Mouse (Mus musculus) heart, embryonic 15.5 days (tissue): ENCODE results near the gene Nxph4. TPM values are rescaled to one million over a fixed set of nuclear protein-coding genes. Genes with fewer than 3 reads are reported as not detected.
A peak's percentile ranks its signal among the peaks of the same experiment; 100 is the strongest.

Experiments
- ATAC-seq: fragments of 200-750 bp; cut with Nextera tagmentation; replicated peaks from 2 replicates; pipeline ENCODE4 v1.8.0; 2017; ENCODE audit warnings: low read depth, moderate TSS enrichment; ENCODE audit not compliant: insufficient number of reproducible peaks, insufficient read depth, low FRiP score
- H3K27ac ChIP-seq: fragments of 300-500 bp; sonication (generic); 2 replicates; pipeline ENCODE4 v1.5.1; 2015; ENCODE audit warnings: mild to moderate bottlenecking, inconsistent platforms
- H3K27me3 ChIP-seq: fragments of 300-500 bp; sonication (generic); 2 replicates; pipeline ENCODE4 v1.6.1; 2015; ENCODE audit warnings: inconsistent platforms
- H3K36me3 ChIP-seq: fragments of 300-500 bp; sonication (generic); 2 replicates; pipeline ENCODE4 v1.6.1; 2015; ENCODE audit warnings: mild to moderate bottlenecking, inconsistent platforms
- H3K4me1 ChIP-seq: fragments of 300-500 bp; sonication (generic); replicated peaks from 2 replicates; pipeline ENCODE4 v1.6.1; 2015; ENCODE audit warnings: inconsistent platforms
- H3K4me2 ChIP-seq: fragments of 300-500 bp; sonication (generic); 2 replicates; pipeline ENCODE4 v1.6.1; 2015; ENCODE audit warnings: inconsistent platforms, mild to moderate bottlenecking, moderate library complexity
- H3K4me3 ChIP-seq: fragments of 300-500 bp; sonication (generic); 2 replicates; pipeline ENCODE4 v1.5.1; 2015; ENCODE audit warnings: mild to moderate bottlenecking, inconsistent platforms
- H3K9ac ChIP-seq: fragments of 300-500 bp; sonication (generic); 2 replicates; pipeline ENCODE4 v1.6.1; 2015; ENCODE audit warnings: mild to moderate bottlenecking, inconsistent platforms
- H3K9me3 ChIP-seq: fragments of 300-500 bp; sonication (generic); replicated peaks from 2 replicates; pipeline ENCODE4 v1.6.1; 2016; ENCODE audit warnings: inconsistent platforms
- WGBS: fragments of 180-500 bp; shearing (Covaris S2); methylation state at CpG from one replicate; pipeline ENCODE4 v1.1.7; 2015; ENCODE audit warnings: mixed read lengths; 5-methylcytosine and 5-hydroxymethylcytosine counted together
- polyA plus RNA-seq: library from polyadenylated mRNA; unstranded; fragments of >200 nt; fragmentation: Nextera tagmentation; extraction: Ambion mirVana; gene quantifications from 2 replicates; pipeline ENCODE4 v1.2.1, GENCODE M21; 2015

Gene Nxph4
- polyA plus RNA-seq, 1 experiment from 2014 or later: 1.2 TPM

DNA sequence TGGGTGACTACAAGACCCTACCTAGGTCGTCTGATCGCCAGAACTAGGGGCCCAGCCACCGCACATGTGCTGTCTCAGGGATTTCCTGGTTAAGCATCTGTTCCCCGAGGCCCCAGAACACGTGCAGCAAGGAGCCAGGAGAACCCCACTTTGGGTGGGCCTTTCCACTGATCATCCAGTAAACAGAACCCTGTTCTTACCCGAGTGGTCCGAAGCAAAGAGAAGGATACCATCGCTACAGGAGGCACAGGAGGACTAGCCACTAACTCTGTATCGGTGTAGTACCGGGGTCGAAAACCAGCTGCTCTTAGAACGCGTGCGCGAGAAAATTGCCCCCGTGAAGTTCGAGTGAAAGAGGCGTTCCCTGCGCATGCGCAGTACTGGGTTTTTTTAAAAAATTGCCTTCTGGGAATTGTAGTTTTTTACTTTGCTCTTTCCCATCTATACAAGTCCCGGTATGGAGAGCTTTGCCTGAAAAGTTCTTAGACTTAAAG, 12.2 kb downstream of the Nxph4 start, which contains the start of gene Shmt2:
Gene Shmt2, minus strand, starts transcription at position 357 of the 494 bp plus-strand sequence.
- H3K4me3 ChIP-seq: peak within 1 kb of the TSS; percentile 76
- peaks cover 39% of the 10 kb centered on the region for H3K4me1 ChIP-seq
- 0 out of 2 replicates have a peak within 1 kb of the TSS, but pooled peaks have one; percentile 47 for H3K27ac ChIP-seq
- peak; percentile 49; the same call in 1 of the 2 replicates for ATAC-seq
- H3K27me3 ChIP-seq: peaks cover 42% of the 10 kb centered on the region
- peak within 1 kb of the TSS; percentile 71 for H3K9ac ChIP-seq
- under 1% methylated on average over 21 of the region's 21 CpGs for WGBS
- H3K9me3 ChIP-seq: no peaks in the 10 kb centered on the region
- peaks cover 24% of the 10 kb centered on the region for H3K36me3 ChIP-seq
- peak within 1 kb of the TSS; percentile 94 for H3K4me2 ChIP-seq

DNA sequence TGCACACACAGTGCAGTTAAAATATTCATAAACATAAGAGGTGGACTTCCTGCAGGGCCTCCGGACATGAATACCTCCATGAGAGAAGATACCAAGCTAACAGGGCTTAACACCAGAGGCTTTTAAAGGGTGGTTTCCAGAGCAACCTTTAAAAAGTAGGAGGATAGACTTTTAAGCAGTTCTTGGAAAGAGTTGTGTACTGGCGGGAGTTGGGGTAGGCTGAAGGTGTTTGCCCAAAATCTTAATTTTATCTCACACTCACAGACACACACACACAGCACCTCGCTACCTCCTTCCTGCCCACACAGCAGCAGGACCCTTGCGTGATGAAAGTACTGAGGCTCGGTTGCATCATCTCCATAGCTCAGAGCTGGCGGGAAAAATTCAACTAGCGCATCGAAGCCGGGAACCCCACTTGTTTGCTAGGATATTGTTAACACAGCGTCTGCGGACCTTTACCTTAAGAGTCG, 12.7 kb downstream of the Nxph4 start:
- H3K9me3 ChIP-seq: no peaks in the 10 kb centered on the region
- no peak for ATAC-seq
- H3K27me3 ChIP-seq: peaks cover 37% of the 10 kb centered on the region
- H3K36me3 ChIP-seq: peaks cover 24% of the 10 kb centered on the region
- WGBS: 5% methylated on average over 12 of the region's 12 CpGs
- H3K4me1 ChIP-seq: peaks cover 41% of the 10 kb centered on the region
- peak overlapping the region; percentile 76 for H3K4me3 ChIP-seq
- H3K27ac ChIP-seq: 0 out of 2 replicates have a peak overlapping the region, but pooled peaks have one; percentile 47
- H3K4me2 ChIP-seq: peak overlapping the region; percentile 94
- peak overlapping the region; percentile 71 for H3K9ac ChIP-seq

DNA sequence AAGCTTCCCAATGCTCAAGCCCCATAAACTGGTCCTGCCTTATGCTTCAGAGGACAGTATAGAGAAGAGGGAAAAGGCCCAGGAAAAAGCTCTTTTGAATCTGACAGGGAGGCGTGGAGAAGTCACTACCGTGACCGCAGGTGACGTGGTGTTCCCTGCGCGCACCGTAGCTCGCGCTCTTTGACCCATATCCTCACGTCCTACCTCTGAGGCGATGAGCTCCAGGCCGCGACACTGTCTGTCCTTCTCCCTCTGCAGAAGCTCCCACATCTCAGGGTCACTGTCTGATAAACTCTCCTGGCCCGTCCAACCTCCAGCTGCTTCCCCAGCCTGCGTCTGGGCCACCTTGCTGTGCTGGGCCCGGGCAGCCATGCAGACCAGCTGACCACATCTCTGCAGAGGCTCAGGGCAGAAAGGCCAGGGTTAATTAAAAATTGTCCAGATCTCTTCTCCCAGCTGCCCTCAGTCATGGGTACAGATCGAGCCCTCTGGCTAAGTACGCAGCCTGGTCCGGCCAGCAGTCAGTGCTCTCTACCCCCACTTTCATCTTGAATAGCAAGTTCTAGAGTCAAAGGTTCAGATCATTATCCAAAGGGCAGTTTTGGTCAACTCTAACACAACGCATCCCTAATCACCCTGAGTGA, 13.5 kb downstream of the Nxph4 start:
- Histone ChIP-seq H3K27ac (no peak overlapping the region), H3K4me3 (peak overlapping the region; percentile 76)
- 78% methylated on average over 20 of the region's 20 CpGs for WGBS

DNA sequence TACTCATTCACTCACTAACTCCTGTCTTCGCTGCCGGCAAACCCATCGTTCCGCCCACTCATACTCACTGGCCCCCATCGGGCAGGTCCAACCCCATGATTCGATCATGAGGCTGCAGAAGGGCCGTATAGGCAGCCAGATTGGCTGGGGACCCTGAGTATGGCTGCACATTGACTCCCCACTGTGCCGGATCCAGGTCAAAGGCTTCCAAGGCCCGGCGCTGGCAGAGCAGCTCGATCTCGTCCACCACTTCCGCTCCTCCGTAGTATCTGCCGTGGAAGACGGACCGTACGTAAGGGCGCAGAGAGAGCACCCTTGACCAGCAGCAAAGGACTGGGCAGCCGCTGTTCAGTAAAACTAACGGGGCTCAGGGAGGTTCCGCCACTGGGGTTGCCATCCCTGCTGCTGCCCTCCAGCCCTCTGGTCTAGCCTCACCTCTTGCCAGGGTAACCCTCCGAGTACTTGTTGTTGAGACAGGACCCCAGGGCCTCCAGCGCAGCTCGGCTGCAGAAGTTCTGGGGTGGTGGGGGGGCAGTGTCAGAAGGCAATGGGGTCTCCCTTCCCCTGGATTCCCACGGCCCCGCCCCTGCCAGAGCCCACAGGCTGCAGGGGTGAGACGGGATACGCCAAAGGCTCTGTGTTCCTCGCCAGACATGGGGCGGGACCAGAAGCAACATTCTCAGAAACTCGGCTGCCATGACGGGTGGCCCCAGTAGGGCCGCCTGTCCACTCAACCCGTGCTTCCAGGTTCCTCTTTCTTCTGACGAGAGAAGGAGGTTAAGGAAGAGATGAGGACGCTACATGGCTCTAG, 14.3 kb downstream of the Nxph4 start:
- no peaks in the 10 kb centered on the region for H3K9me3 ChIP-seq
- no peak overlapping the region for H3K27ac ChIP-seq
- no peak overlapping the region for H3K4me3 ChIP-seq
- peak overlapping the region; percentile 94; the same call in 1 of the 2 replicates for H3K4me2 ChIP-seq
- ATAC-seq: no peak
- peaks cover 24% of the 10 kb centered on the region for H3K36me3 ChIP-seq
- WGBS: 92% methylated on average over 37 of the region's 37 CpGs
- H3K9ac ChIP-seq: no peak overlapping the region
- peaks cover 43% of the 10 kb centered on the region for H3K4me1 ChIP-seq
- H3K27me3 ChIP-seq: peaks cover 27% of the 10 kb centered on the region

More for the DNA sequence above, 13.5 kb downstream of the Nxph4 start:
- H3K4me2 ChIP-seq: peak overlapping the region; percentile 94
- H3K4me1 ChIP-seq: peaks cover 41% of the 10 kb centered on the region
- H3K9me3 ChIP-seq: no peaks in the 10 kb centered on the region
- peaks cover 29% of the 10 kb centered on the region for H3K27me3 ChIP-seq
- peaks cover 24% of the 10 kb centered on the region for H3K36me3 ChIP-seq
- ATAC-seq: no peak
- peak overlapping the region; percentile 71; the same call in 1 of the 2 replicates for H3K9ac ChIP-seq

DNA sequence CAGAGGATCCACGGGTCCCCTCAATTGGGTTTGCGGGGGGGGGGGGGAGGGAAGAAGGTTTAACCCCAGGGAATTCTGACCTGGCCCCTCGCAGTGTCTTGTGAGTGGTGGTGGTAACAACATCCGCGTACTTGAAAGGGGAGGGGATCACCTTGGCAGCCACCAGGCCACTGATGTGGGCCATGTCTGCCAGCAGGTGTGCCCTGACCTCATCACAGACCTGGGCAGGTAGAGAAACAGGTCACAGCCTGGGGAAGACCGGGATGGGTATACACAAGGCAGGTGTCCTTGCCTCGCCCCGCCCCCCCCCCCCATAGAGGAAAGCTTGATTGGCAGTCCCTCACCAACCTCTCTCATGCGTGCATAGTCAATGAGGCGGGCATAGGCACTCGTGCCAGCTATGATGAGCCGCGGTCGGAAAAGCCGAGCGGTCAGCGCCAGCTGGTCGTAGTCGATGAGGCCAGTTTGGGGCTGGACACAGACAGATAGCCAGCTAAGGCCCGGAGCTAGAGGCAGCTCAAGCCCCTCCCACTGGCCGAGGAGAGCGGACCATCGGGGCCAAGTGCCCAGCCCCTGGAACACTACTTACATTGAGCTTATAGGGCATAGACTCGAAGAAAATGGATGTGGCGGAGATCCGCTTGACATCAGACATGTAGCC, 15.2 kb downstream of the Nxph4 start:
- ATAC-seq: no peak
- H3K27me3 ChIP-seq: peaks cover 27% of the 10 kb centered on the region
- H3K36me3 ChIP-seq: peaks cover 24% of the 10 kb centered on the region

DNA sequence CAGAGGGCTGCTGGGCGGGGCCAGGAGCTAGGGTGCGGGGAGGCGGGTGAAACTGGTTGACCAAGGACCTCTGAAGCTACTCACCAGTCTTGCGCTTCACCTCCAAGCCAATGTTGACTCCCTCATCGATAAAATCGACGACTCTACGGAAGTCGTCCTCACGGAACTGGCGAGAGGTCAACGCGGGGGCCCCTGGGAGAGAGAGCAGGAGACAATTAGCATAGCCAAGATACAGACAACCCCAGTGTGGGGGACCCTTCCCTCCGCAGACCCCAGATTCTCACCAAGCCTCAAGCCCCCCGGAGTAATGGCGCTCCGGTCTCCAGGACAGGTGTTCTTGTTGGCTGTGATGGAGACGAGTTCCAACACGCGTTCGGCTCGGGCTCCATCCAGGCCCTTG, 16.4 kb downstream of the Nxph4 start:
- no peak overlapping the region for H3K9ac ChIP-seq
- no peak overlapping the region for H3K4me2 ChIP-seq
- peaks cover 27% of the 10 kb centered on the region for H3K27me3 ChIP-seq
- WGBS: 93% methylated on average over 22 of the region's 22 CpGs
- no peaks in the 10 kb centered on the region for H3K9me3 ChIP-seq
- no peak overlapping the region for H3K27ac ChIP-seq
- no peak for ATAC-seq
- peaks cover 58% of the 10 kb centered on the region for H3K4me1 ChIP-seq
- no peak overlapping the region for H3K4me3 ChIP-seq
- H3K36me3 ChIP-seq: peaks cover 24% of the 10 kb centered on the region

More for the DNA sequence above, 15.2 kb downstream of the Nxph4 start:
- H3K9ac ChIP-seq: no peak overlapping the region
- H3K27ac ChIP-seq: no peak overlapping the region
- 92% methylated on average over 26 of the region's 26 CpGs for WGBS
- no peak overlapping the region for H3K4me3 ChIP-seq
- no peaks in the 10 kb centered on the region for H3K9me3 ChIP-seq
- no peak overlapping the region for H3K4me2 ChIP-seq
- peaks cover 46% of the 10 kb centered on the region for H3K4me1 ChIP-seq

DNA sequence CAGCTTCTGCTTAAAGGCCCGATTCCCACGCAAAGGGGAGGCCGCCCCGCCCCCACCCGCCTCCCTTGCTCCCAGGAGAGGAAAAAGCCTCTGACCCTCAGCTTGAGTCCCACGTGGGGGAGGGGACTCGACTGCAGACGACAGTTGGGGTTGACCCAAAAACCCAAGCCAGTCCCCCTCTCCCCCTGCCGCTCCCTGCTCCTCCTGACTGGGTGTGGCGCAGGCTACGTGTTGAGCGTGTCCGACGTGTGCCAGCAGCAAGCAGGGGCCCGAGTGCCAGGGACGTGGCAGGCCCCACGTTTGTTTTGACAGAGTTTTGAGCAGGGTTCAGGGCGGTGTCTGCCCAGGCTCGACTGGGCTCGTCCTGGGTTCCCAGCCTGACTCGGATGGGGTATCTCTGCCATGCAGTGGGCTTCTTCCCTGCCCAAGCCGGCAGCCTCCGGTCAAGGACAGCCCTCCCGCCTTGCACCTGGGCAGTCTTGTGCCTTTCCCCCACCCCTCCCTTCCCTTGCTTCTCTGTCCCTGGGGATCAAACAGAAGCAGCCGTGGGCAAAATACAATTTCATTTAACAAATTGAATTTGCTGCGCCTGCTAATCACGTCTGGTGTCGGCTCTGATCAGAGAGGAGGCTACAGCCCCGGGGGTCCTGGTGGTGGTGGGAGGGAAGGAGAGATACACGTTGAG, 17.6 kb downstream of the Nxph4 start:
- WGBS: 12% methylated on average over 30 of the region's 30 CpGs
- Histone ChIP-seq H3K4me1 (peaks cover 66% of the 10 kb centered on the region), H3K27ac (peak overlapping the region; percentile 68)

DNA sequence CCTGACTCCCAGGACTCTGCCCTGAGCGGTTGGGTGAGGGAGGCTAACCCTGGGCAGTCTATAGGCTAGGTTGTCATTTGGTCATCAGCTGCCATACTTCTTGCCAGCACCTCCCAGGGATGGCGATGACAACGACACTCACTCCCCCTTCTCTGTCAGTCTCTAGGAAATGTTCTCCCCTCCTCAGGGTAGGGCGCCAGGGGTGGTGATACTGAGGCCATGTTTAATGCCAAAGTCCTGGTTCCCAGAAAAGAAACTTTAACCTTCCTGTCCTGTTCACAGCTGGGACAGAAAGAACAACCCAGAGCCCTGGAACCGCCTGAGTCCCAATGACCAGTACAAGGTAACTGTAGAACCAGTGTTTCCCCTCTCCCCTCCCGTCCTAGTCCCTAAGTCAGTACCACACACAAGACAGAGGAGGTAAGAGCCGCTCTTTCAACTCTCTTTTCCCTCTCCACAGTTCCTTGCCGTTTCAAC, 18.3 kb downstream of the Nxph4 start:
- H3K4me1 ChIP-seq: peaks cover 66% of the 10 kb centered on the region
- H3K36me3 ChIP-seq: peaks cover 24% of the 10 kb centered on the region
- no peaks in the 10 kb centered on the region for H3K9me3 ChIP-seq
- H3K27me3 ChIP-seq: peaks cover 41% of the 10 kb centered on the region
- H3K4me3 ChIP-seq: peak overlapping the region; percentile 34
- 31% methylated on average over 8 of the region's 8 CpGs for WGBS
- peak overlapping the region; percentile 23; the same call in 1 of the 2 replicates for H3K9ac ChIP-seq
- H3K27ac ChIP-seq: peak overlapping the region; percentile 68
- peak overlapping the region; percentile 55 for H3K4me2 ChIP-seq
- ATAC-seq: no peak

More for the DNA sequence above, 17.6 kb downstream of the Nxph4 start:
- peak; percentile 52 for ATAC-seq
- Histone ChIP-seq H3K36me3 (peaks cover 24% of the 10 kb centered on the region), H3K4me2 (peak overlapping the region; percentile 55), H3K4me3 (peak overlapping the region; percentile 34), H3K9ac (peak overlapping the region; percentile 23; the same call in 1 of the 2 replicates), H3K27me3 (peaks cover 34% of the 10 kb centered on the region), H3K9me3 (no peaks in the 10 kb centered on the region)

DNA sequence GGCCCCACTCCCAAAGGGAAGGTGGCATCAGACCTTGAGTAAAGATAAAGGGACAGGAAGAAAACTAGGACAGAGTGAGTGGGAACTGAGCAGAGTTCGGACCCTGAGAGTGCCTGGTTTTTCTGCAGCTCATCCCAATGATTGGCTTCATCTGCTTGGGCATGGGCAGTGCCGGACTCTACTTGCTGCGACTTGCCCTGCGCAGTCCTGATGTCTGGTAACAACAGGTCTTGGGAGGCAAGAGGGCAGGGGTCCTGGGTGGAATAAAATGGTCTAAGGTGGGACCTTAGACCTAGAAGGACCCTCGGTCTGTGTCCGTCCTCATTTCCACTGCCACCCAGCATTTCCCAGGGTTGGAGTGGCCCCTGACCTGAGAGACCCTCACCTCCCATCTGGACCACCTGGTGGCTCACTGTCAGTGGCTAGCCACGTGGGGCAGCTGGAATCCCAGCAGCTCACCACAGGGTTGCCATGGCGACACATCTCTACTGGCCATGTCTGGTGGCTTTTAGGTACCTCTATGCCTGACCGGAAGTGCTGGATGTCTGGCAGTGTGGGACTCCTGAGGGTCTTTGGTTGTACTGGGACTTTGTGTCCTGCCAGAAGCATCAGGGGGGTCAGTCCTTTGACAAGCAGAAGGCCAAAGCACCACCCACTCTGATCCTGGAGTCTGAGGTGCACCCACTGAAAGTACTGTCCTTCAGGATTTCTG, 18.9 kb downstream of the Nxph4 start:
- Histone ChIP-seq H3K27me3 (peaks cover 47% of the 10 kb centered on the region), H3K9ac (no peak overlapping the region)
- 41% methylated on average over 9 of the region's 9 CpGs for WGBS

DNA sequence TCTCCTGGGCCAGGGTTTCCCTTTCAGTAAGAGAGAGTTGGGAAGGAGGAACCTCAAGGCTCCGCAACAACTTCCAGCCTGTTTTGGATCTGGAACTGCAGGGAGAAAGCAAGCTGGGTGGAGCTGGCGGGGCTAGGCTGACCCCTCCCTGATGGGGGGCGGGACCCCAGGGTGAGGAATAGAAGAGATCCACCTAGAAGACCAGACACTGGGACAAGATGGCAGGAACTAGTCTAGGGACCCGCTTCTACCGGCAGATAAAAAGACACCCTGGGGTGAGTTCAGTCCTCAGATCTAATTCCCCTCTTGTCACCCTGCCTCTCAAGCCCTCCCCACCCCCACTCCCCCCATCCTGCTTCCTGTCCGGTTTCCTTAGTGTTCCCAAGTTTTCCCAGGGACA, 19.6 kb downstream of the Nxph4 start, which contains the start of gene Ndufa4l2:
Gene Ndufa4l2, plus strand, starts transcription at position 204 of the 400 bp plus-strand sequence.
- H3K4me2 ChIP-seq: peak within 1 kb of the TSS; percentile 95
- H3K4me3 ChIP-seq: peak within 1 kb of the TSS; percentile 57
- H3K9ac ChIP-seq: no peak within 1 kb of the TSS
- peak within 1 kb of the TSS; percentile 68 for H3K27ac ChIP-seq
- H3K36me3 ChIP-seq: peaks cover 17% of the 10 kb centered on the region
- no peak for ATAC-seq
- H3K9me3 ChIP-seq: no peaks in the 10 kb centered on the region
- H3K27me3 ChIP-seq: peaks cover 54% of the 10 kb centered on the region
- WGBS: 19% methylated on average over 6 of the region's 6 CpGs
- peaks cover 69% of the 10 kb centered on the region for H3K4me1 ChIP-seq

More for the DNA sequence above, 18.9 kb downstream of the Nxph4 start:
- Histone ChIP-seq H3K36me3 (peaks cover 22% of the 10 kb centered on the region), H3K4me1 (peaks cover 66% of the 10 kb centered on the region), H3K27ac (peak overlapping the region; percentile 68), H3K9me3 (no peaks in the 10 kb centered on the region), H3K4me2 (peak overlapping the region; percentile 55), H3K4me3 (peak overlapping the region; percentile 34)
- no peak for ATAC-seq
